Mouse (Mus musculus) midbrain, postnatal 0 days (tissue): ENCODE measurements around the gene Gak. TPM values are rescaled to one million over a fixed set of nuclear protein-coding genes. Genes with fewer than 3 reads are reported as not detected.
A peak's percentile ranks its signal among the peaks of the same experiment; 100 is the strongest.

ENCODE experiments used
- ATAC-seq: fragments of 200-750 bp; cut with Nextera tagmentation; 2 replicates; pipeline ENCODE4 v1.8.0; 2017; ENCODE audit warnings: moderate number of reproducible peaks, mild to moderate bottlenecking, moderate TSS enrichment, moderate library complexity; ENCODE audit not compliant: low FRiP score
- DNase-seq: peaks from one replicate; pipeline ENCODE4 v3.0.0-alpha.2; 2015; ENCODE audit warnings: low spot score
- H3K27ac ChIP-seq: fragments of 300-500 bp; sonication (generic); 2 replicates; pipeline ENCODE4 v1.5.1; 2014; ENCODE audit warnings: low read depth, mild to moderate bottlenecking, low read length, mixed read lengths
- H3K27me3 ChIP-seq: fragments of 300-500 bp; sonication (generic); 2 replicates; pipeline ENCODE4 v1.6.1; 2014; ENCODE audit warnings: low read length, control low read depth, mixed read lengths; ENCODE audit not compliant: insufficient read depth
- H3K36me3 ChIP-seq: fragments of 300-500 bp; sonication (generic); 2 replicates; pipeline ENCODE4 v1.6.1; 2014; ENCODE audit warnings: low read length, control low read depth, mixed read lengths; ENCODE audit not compliant: insufficient read depth
- H3K4me1 ChIP-seq: fragments of 300-500 bp; sonication (generic); 2 replicates; pipeline ENCODE4 v1.6.1; 2014; ENCODE audit warnings: mild to moderate bottlenecking, control low read depth, antibody characterized with exemption, low read length, mixed read lengths; ENCODE audit not compliant: insufficient read depth
- H3K4me2 ChIP-seq: fragments of 300-500 bp; sonication (generic); 2 replicates; pipeline ENCODE4 v1.6.1; 2014; ENCODE audit warnings: low read depth, mild to moderate bottlenecking, low read length, mixed read lengths; ENCODE audit not compliant: poor library complexity, severe bottlenecking
- H3K4me3 ChIP-seq: fragments of 300-500 bp; sonication (generic); 2 replicates; pipeline ENCODE4 v1.5.1; 2014; ENCODE audit warnings: low read depth, mild to moderate bottlenecking, low read length, moderate library complexity
- H3K9ac ChIP-seq: fragments of 300-500 bp; sonication (generic); replicated peaks from 2 replicates; pipeline ENCODE4 v1.6.1; 2014; ENCODE audit warnings: mild to moderate bottlenecking, low read length, moderate library complexity, mixed read lengths; ENCODE audit not compliant: poor library complexity, severe bottlenecking
- H3K9me3 ChIP-seq: fragments of 300-500 bp; sonication (generic); 2 replicates; pipeline ENCODE4 v1.6.1; 2016; ENCODE audit warnings: low read length, control low read depth
- CTCF ChIP-seq: IDR thresholded peaks from 2 replicates; pipeline ENCODE4 v1.5.1; 2016; ENCODE audit warnings: antibody characterized with exemption, mild to moderate bottlenecking
- WGBS: fragments of 180-500 bp; shearing (Covaris S2); extraction: QIAGEN DNeasy Blood & Tissue Kit; methylation state at CpG from one replicate; pipeline ENCODE4 v1.1.7; 2014; 5-methylcytosine and 5-hydroxymethylcytosine counted together
- polyA plus RNA-seq: library from polyadenylated mRNA; unstranded; fragments of >200 nt; fragmentation: Nextera tagmentation; extraction: Ambion mirVana; gene quantifications from 2 replicates; pipeline ENCODE4 v1.2.1, GENCODE M21; 2015
- total RNA-seq: library from RNA; depleted of rRNA; stranded (reverse); fragments of >200 nt; gene quantifications from 2 replicates; pipeline ENCODE4 v1.2.3, GENCODE M21; 2014

Gak gene
- total and polyA plus RNA-seq, 2 experiments from 2014 or later = 46.1 to 77.1 TPM

DNA sequence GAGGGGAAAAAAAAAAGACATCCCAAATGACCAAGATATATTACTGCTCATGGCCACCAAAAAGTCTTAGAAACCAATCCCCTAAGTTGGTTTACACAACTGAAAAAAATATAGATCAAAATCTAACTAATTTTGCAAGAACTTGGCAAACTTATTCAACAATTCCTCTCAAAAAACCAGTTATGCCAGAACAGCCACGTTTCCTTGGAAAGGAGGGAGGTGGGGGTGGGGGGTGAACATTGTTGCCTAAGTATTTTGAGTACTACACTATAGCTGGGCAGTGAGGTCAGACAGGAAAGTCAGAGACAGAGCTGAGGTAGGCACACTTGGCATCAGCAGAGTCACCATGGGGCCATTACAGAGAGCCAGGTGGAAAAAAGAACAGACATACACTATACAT lies 29.6 kb downstream of the Gak start:
- Histone ChIP-seq H3K27me3 (no peaks in the 10 kb centered on the region), H3K4me2 (no peak overlapping the region), H3K9ac (no peak overlapping the region), H3K27ac (no peak overlapping the region), H3K9me3 (no peaks in the 10 kb centered on the region), H3K36me3 (peaks cover 78% of the 10 kb centered on the region), H3K4me1 (no peaks in the 10 kb centered on the region), H3K4me3 (no peak overlapping the region)
- no peak for TF ChIP-seq CTCF
- WGBS = 91% methylated on average over 1 of the region's 1 CpGs
- DNase-seq (no peak), ATAC-seq (no peak)

DNA sequence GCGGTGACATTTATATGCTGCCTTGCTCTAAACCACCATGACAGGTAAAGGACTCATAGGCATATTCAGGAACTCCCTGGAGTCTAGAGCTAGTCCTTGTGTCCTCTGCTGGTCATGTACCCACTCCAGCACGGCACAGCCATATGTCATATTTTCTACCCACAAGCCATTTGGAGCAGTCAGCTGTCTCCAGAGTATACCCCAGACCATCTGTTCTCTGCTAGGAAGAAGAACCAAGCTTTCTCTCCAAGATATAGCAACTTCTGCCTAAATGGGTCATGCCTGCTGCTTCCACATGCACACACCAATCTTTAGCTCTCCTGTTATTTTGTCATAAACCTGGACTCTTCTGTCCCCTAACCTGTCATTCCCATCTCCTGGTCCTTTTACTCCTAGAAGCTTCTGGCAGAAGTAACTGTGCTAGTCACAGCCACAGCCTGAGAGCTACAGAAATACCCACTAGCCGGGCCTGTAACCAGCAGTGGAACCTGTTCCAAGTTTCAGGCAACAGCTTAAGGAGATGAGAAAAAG lies 48.1 kb downstream of the Gak start:
- no peak overlapping the region for H3K4me3 ChIP-seq
- ATAC-seq (no peak), DNase-seq (peak; percentile 62)
- H3K27me3 ChIP-seq = no peaks in the 10 kb centered on the region
- no peaks in the 10 kb centered on the region for H3K9me3 ChIP-seq
- H3K9ac ChIP-seq = no peak overlapping the region
- H3K27ac ChIP-seq = no peak overlapping the region
- H3K36me3 ChIP-seq = peaks cover 74% of the 10 kb centered on the region
- WGBS = 81% methylated on average over 3 of the region's 3 CpGs
- H3K4me2 ChIP-seq = no peak overlapping the region
- TF ChIP-seq CTCF = no peak
- no peaks in the 10 kb centered on the region for H3K4me1 ChIP-seq

GRCm38 (mm10) chr5:108573054-108573453 lies 56.5 kb downstream of the Gak start:
- no peak overlapping the region for H3K4me2 ChIP-seq
- no peak overlapping the region for H3K9ac ChIP-seq
- no peaks in the 10 kb centered on the region for H3K27me3 ChIP-seq
- no peak overlapping the region for H3K4me3 ChIP-seq
- ATAC-seq (no peak), DNase-seq (no peak)
- H3K27ac ChIP-seq = no peak overlapping the region
- no peaks in the 10 kb centered on the region for H3K4me1 ChIP-seq
- WGBS = 94% methylated on average over 6 of the region's 6 CpGs
- peaks cover 83% of the 10 kb centered on the region for H3K36me3 ChIP-seq
- H3K9me3 ChIP-seq = no peaks in the 10 kb centered on the region
- no peak for TF ChIP-seq CTCF

- WGBS = 96% methylated on average over 1 of the region's 1 CpGs
Measured at GRCm38 (mm10) chr5:108570991-108571390, 58.6 kb downstream of the Gak start.

DNA sequence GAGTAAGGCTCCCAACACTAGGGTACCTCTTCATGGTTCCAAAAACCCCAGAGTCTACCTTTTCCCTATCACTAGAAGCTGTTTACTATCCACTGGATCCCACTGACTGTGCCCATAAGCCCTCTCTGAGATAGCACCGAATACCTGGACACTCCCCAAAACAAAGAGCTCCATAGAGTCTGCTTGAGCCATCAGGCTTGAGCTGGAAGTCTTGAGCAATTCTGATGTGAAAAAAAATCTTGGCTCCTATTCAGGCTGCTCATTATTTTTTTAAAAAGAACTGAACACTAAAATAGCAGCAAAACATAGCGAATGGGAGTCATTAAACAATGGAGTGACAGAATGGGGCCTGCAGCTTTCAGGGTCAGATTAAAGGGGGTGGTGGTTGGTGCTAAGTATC lies 62.5 kb downstream of the Gak start:
- WGBS = 100% methylated on average over 2 of the region's 2 CpGs
- TF ChIP-seq CTCF = no peak
- Histone ChIP-seq H3K27me3 (no peaks in the 10 kb centered on the region), H3K9me3 (no peaks in the 10 kb centered on the region), H3K4me3 (no peak overlapping the region), H3K9ac (no peak overlapping the region), H3K4me1 (no peaks in the 10 kb centered on the region), H3K4me2 (no peak overlapping the region), H3K36me3 (peaks cover 51% of the 10 kb centered on the region), H3K27ac (no peak overlapping the region)
- DNase-seq = no peak
- no peak for ATAC-seq

More at GRCm38 (mm10) chr5:108570991-108571390, 58.6 kb downstream of the Gak start:
- Histone ChIP-seq H3K27me3 (no peaks in the 10 kb centered on the region), H3K4me3 (no peak overlapping the region), H3K4me1 (no peaks in the 10 kb centered on the region), H3K27ac (no peak overlapping the region), H3K9me3 (no peaks in the 10 kb centered on the region), H3K36me3 (peaks cover 81% of the 10 kb centered on the region), H3K4me2 (no peak overlapping the region), H3K9ac (no peak overlapping the region)
- TF ChIP-seq CTCF = no peak
- DNase-seq (no peak), ATAC-seq (no peak)

DNA sequence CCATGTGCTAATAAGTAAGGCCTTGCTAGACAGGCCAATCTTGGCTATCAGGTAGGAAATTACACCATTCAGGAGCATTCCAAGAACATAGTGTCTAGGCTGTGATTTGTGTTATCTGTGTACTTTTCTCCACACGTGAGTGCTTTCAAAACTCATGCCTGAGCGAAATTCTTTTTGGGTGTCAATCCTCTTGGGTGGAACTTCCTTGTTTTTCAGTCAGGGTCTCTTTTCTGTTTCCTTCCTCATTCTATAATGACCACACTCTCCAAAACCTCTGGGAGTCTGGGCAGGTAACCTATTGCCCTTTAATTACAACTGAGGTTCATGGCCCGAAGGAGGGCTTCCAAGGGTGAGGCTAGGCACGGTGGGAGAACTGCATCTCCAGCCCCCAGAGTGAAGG lies 63.0 kb downstream of the Gak start:
- Histone ChIP-seq H3K27me3 (no peaks in the 10 kb centered on the region), H3K4me2 (no peak overlapping the region), H3K4me3 (no peak overlapping the region), H3K27ac (no peak overlapping the region), H3K9ac (no peak overlapping the region), H3K4me1 (no peaks in the 10 kb centered on the region), H3K9me3 (no peaks in the 10 kb centered on the region), H3K36me3 (peaks cover 45% of the 10 kb centered on the region)
- no peak for ATAC-seq
- 93% methylated on average over 4 of the region's 4 CpGs for WGBS
- TF ChIP-seq CTCF = no peak
- DNase-seq = no peak
